Mouse (Mus musculus) gastrocnemius, postnatal 4 days (tissue): ENCODE measurements around the gene Baiap2l2. TPM values are rescaled to one million over a fixed set of nuclear protein-coding genes. Genes with fewer than 3 reads are reported as not detected.

ENCODE experiments used
- DNase-seq, 2 experiments: peaks; one replicate each; pipeline ENCODE4 v3.0.0; 2021 to 2022; ENCODE audit warnings: low spot score in 2 of 2, mixed read lengths in 2 of 2
- long read RNA-seq, 2 experiments: library from polyadenylated mRNA; stranded (forward); transcript quantifications; one replicate each; pipeline ENCODE4 v2.0.0; 2021
- total RNA-seq, 2 experiments: library from RNA; stranded (reverse); gene quantifications; 2 replicates each; pipeline ENCODE4 v1.2.3; 2021

Gene Baiap2l2
- total RNA-seq: 1 to 10 TPM; 5.0 to 9.0 TPM
- long read RNA-seq, experiment 1, partial matches to known transcripts: 2 of 6 reads
- long read RNA-seq, experiment 1, other reads (novel, unspliced or antisense): 4 of 6 reads
- long read RNA-seq, experiment 2, partial matches to known transcripts: 0 of 3 reads
- long read RNA-seq, experiment 2, other reads (novel, unspliced or antisense): 3 of 3 reads

GRCm38 (mm10) chr15:79285399-79285798 is at the start of gene Baiap2l2:
Baiap2l2 (minus strand) TSS chr15:79285537.
- DNase-seq: no peak

GRCm38 (mm10) chr15:79333409-79333808 is 48.1 kb upstream of the Baiap2l2 start:
- DNase-seq: no peak

- no peak for DNase-seq
Observed at GRCm38 (mm10) chr15:79330521-79330920, 45.2 kb upstream of the Baiap2l2 start.

GRCm38 (mm10) chr15:79329979-79330363 is 44.6 kb upstream of the Baiap2l2 start:
- no peak for DNase-seq

GRCm38 (mm10) chr15:79329346-79329978 is 44.1 kb upstream of the Baiap2l2 start:
- DNase-seq: no peak

- no peak for DNase-seq
Observed at GRCm38 (mm10) chr15:79328939-79329275, 43.6 kb upstream of the Baiap2l2 start.

- DNase-seq: peak; percentile 96 to 98
Observed at GRCm38 (mm10) chr15:79328058-79328938, 43.0 kb upstream of the Baiap2l2 start, which contains the start of gene Pla2g6. Pla2g6 (minus strand) TSS chr15:79328390.

GRCm38 (mm10) chr15:79326971-79327961 is 41.9 kb upstream of the Baiap2l2 start:
- DNase-seq: no peak

- DNase-seq: no peak
Observed at GRCm38 (mm10) chr15:79326264-79326663, 40.9 kb upstream of the Baiap2l2 start.

- no peak for DNase-seq
Observed at GRCm38 (mm10) chr15:79325742-79326141, 40.4 kb upstream of the Baiap2l2 start.

GRCm38 (mm10) chr15:79324373-79324772 is 39.0 kb upstream of the Baiap2l2 start:
- no peak for DNase-seq

GRCm38 (mm10) chr15:79323791-79324155 is 38.4 kb upstream of the Baiap2l2 start:
- no peak for DNase-seq

GRCm38 (mm10) chr15:79322991-79323790 is 37.9 kb upstream of the Baiap2l2 start:
- DNase-seq: peak in 1 of 2 experiments; percentile 62

GRCm38 (mm10) chr15:79322281-79322990 is 37.1 kb upstream of the Baiap2l2 start:
- DNase-seq: no peak

GRCm38 (mm10) chr15:79321733-79322190 is 36.4 kb upstream of the Baiap2l2 start:
- DNase-seq: no peak

GRCm38 (mm10) chr15:79313848-79314369 is 28.6 kb upstream of the Baiap2l2 start:
- DNase-seq: no peak

- no peak for DNase-seq
Observed at GRCm38 (mm10) chr15:79307861-79308260, 22.5 kb upstream of the Baiap2l2 start.

GRCm38 (mm10) chr15:79306043-79306637 is 20.8 kb upstream of the Baiap2l2 start:
- no peak for DNase-seq

- DNase-seq: no peak
Observed at GRCm38 (mm10) chr15:79304832-79305231, 19.5 kb upstream of the Baiap2l2 start.
